Mouse (Mus musculus): ENCODE results near the gene Tdrd12. TPM values are rescaled to one million over a fixed set of nuclear protein-coding genes. Genes with fewer than 3 reads are reported as not detected.

Tdrd12 gene
- 1.1 and 1.5 TPM in 2 replicates for polyA plus RNA-seq (2014; fragmentation: Nextera tagmentation; extraction: Ambion mirVana)

DNA sequence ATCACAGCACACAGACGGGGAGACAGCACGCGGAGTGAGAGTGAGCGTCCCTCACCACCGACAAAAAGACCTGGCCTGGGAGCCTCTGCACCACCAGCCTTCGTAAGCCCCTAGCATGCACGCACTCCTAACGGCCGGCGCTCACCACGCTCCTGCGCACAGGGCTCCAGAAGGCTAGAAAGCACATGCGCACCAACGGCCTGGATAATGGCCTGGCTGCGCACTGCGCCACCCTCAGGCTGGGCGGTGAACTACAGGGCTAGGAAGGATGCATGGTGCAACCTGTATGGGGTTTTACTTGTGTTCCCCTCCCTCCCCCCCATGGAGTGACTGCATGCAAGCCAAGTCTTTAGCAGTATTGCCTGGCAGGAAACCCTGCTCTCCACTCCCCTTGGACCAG lies at the start of gene Tdrd12:
Gene Tdrd12, minus strand, starts transcription at position 184 of the 400 bp plus-strand sequence.
- ATAC-seq (ENCODE audit: insufficient number of reproducible peaks, insufficient read depth, low FRiP score, low read depth): no peak
- 79% methylated on average over 17 of the region's 17 CpGs for WGBS

GRCm38 (mm10) chr7:35586906-35587445 lies 49.4 kb upstream of the Tdrd12 start:
- H3K4me3 ChIP-seq (ENCODE audit: control insufficient read depth in 1 of 2, insufficient read depth in 1 of 2, low read depth in 1 of 2, low read length in 2 of 2): peak overlapping the region; percentile 85 to 87
- H3K4me1 ChIP-seq (ENCODE audit: control insufficient read depth in 2 of 2, insufficient read depth in 2 of 2, low read length in 2 of 2): peaks cover 9 to 17% of the 10 kb centered on the region in 2 experiments
- no peak for ATAC-seq (ENCODE audit: insufficient number of reproducible peaks, insufficient read depth, low FRiP score, low read depth)
- WGBS: 20% methylated on average over 15 of the region's 15 CpGs
- H3K9me3 ChIP-seq (ENCODE audit: control insufficient read depth, low read length): no peaks in the 10 kb centered on the region
- no peak overlapping the region for H3K27ac ChIP-seq (replicated peaks in 1 of 2; ENCODE audit: control insufficient read depth in 1 of 2, insufficient read depth in 1 of 2, low read depth in 2 of 2, low read length in 2 of 2)
- peaks cover 7% of the 10 kb centered on the region for H3K36me3 ChIP-seq (ENCODE audit: control insufficient read depth, insufficient read depth, low read length)
- peak overlapping the region; percentile 100 for H3K4me2 ChIP-seq (ENCODE audit: low read length)
- peaks cover 26% of the 10 kb centered on the region for H3K27me3 ChIP-seq (ENCODE audit: control insufficient read depth, insufficient read depth, low read length)
- H3K9ac ChIP-seq (ENCODE audit: low read length): peak overlapping the region; percentile 84

More for the DNA sequence above, at the start of gene Tdrd12:
- Histone ChIP-seq H3K9ac (ENCODE audit: low read length) (no peak within 1 kb of the TSS), H3K36me3 (ENCODE audit: control insufficient read depth, insufficient read depth, low read length) (no peaks in the 10 kb centered on the region), H3K9me3 (ENCODE audit: control insufficient read depth, low read length) (no peaks in the 10 kb centered on the region), H3K27ac (replicated peaks in 1 of 2; ENCODE audit: control insufficient read depth in 1 of 2, insufficient read depth in 1 of 2, low read depth in 2 of 2, low read length in 2 of 2) (no peak within 1 kb of the TSS), H3K4me3 (ENCODE audit: control insufficient read depth in 1 of 2, insufficient read depth in 1 of 2, low read depth in 1 of 2, low read length in 2 of 2) (no peak within 1 kb of the TSS), H3K27me3 (ENCODE audit: control insufficient read depth, insufficient read depth, low read length) (no peaks in the 10 kb centered on the region), H3K4me1 (ENCODE audit: control insufficient read depth in 2 of 2, insufficient read depth in 2 of 2, low read length in 2 of 2) (no peaks in the 10 kb centered on the region), H3K4me2 (ENCODE audit: low read length) (no peak within 1 kb of the TSS)

- peak within 1 kb of the TSS; percentile 100 for H3K4me2 ChIP-seq (ENCODE audit: low read length)
- peak within 1 kb of the TSS; percentile 84 for H3K9ac ChIP-seq (ENCODE audit: low read length)
- H3K4me3 ChIP-seq (ENCODE audit: control insufficient read depth in 1 of 2, insufficient read depth in 1 of 2, low read depth in 1 of 2, low read length in 2 of 2): peak within 1 kb of the TSS; percentile 85 to 87
- no peaks in the 10 kb centered on the region for H3K9me3 ChIP-seq (ENCODE audit: control insufficient read depth, low read length)
- under 1% methylated on average over 49 of the region's 49 CpGs for WGBS
- ATAC-seq (ENCODE audit: insufficient number of reproducible peaks, insufficient read depth, low FRiP score, low read depth): peak; percentile 97
- H3K4me1 ChIP-seq (ENCODE audit: control insufficient read depth in 2 of 2, insufficient read depth in 2 of 2, low read length in 2 of 2): peaks cover 9 to 17% of the 10 kb centered on the region in 2 experiments
- no peaks in the 10 kb centered on the region for H3K36me3 ChIP-seq (ENCODE audit: control insufficient read depth, insufficient read depth, low read length)
- H3K27me3 ChIP-seq (ENCODE audit: control insufficient read depth, insufficient read depth, low read length): peaks cover 26% of the 10 kb centered on the region
- peak within 1 kb of the TSS; percentile 23 to 70; a peak in 2 of 4 replicates for H3K27ac ChIP-seq (replicated peaks in 1 of 2; ENCODE audit: control insufficient read depth in 1 of 2, insufficient read depth in 1 of 2, low read depth in 2 of 2, low read length in 2 of 2)
Measured at GRCm38 (mm10) chr7:35586055-35586905, 48.7 kb upstream of the Tdrd12 start, which contains the start of gene Ankrd27. Ankrd27 (plus strand) TSS chr7:35586244.

DNA sequence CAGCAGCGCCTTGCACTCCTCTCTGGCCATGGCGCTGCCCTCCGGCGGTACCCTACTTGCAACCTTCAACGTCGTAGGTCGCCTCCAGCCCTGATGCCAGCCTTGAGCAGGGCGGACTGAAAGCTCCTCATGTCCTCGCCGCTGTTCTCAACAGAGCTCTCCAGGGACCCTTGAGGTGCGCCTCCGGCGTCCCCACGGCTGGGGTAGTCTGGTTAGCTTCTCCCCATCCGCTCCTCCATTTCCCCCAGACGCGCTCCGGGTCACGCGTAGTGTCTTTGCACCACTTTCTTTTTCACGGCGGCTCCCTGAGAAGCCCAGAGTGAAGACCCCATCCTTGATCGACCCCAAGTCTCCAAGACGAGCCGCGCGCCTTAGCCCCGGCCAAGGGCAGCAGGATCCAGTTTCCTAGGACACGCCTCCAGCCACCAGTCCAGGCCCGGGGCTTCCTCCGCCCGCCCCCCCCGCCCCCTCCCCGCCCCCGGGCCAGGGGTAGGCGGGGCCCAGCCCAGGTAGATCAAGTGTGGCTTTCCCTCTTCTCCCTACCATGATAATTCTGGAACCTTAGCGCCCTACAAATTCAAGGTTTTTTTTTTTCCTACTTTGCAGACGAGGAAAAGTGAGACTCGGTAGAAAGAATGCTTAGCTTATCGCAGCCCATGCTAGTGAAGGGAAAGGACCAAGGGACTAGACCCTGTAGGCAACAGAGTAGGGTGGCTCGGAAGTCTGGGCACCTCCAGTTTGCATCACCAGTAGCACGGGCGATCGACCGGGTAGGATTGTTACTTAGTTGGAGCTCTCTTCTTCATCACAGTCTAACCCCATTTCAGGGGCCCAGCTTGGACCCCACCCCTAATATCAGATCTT lies 47.9 kb upstream of the Tdrd12 start, which contains the start of gene Rgs9bp:
Gene Rgs9bp, minus strand, starts transcription at position 392 of the 864 bp plus-strand sequence.
- Histone ChIP-seq H3K9me3 (ENCODE audit: control insufficient read depth, low read length) (no peaks in the 10 kb centered on the region), H3K4me2 (ENCODE audit: low read length) (peak within 1 kb of the TSS; percentile 100), H3K27me3 (ENCODE audit: control insufficient read depth, insufficient read depth, low read length) (peaks cover 26% of the 10 kb centered on the region), H3K9ac (ENCODE audit: low read length) (peak within 1 kb of the TSS; percentile 84), H3K4me3 (ENCODE audit: control insufficient read depth in 1 of 2, insufficient read depth in 1 of 2, low read depth in 1 of 2, low read length in 2 of 2) (peak within 1 kb of the TSS; percentile 85 to 87), H3K27ac (replicated peaks in 1 of 2; ENCODE audit: control insufficient read depth in 1 of 2, insufficient read depth in 1 of 2, low read depth in 2 of 2, low read length in 2 of 2) (peak within 1 kb of the TSS; percentile 23 to 70; a peak in 2 of 4 replicates), H3K36me3 (ENCODE audit: control insufficient read depth, insufficient read depth, low read length) (no peaks in the 10 kb centered on the region), H3K4me1 (ENCODE audit: control insufficient read depth in 2 of 2, insufficient read depth in 2 of 2, low read length in 2 of 2) (peaks cover 9 to 17% of the 10 kb centered on the region in 2 experiments)
- WGBS: under 1% methylated on average over 45 of the region's 45 CpGs
- ATAC-seq (ENCODE audit: insufficient number of reproducible peaks, insufficient read depth, low FRiP score, low read depth): peak; percentile 75

- H3K4me1 ChIP-seq (ENCODE audit: control insufficient read depth in 2 of 2, insufficient read depth in 2 of 2, low read length in 2 of 2): peaks cover 9 to 17% of the 10 kb centered on the region in 2 experiments
- no peak overlapping the region for H3K27ac ChIP-seq (replicated peaks in 1 of 2; ENCODE audit: control insufficient read depth in 1 of 2, insufficient read depth in 1 of 2, low read depth in 2 of 2, low read length in 2 of 2)
- H3K9me3 ChIP-seq (ENCODE audit: control insufficient read depth, low read length): no peaks in the 10 kb centered on the region
- H3K9ac ChIP-seq (ENCODE audit: low read length): peak overlapping the region; percentile 68
- peak overlapping the region; percentile 52 to 87 for H3K4me3 ChIP-seq (ENCODE audit: control insufficient read depth in 1 of 2, insufficient read depth in 1 of 2, low read depth in 1 of 2, low read length in 2 of 2)
- H3K36me3 ChIP-seq (ENCODE audit: control insufficient read depth, insufficient read depth, low read length): no peaks in the 10 kb centered on the region
- peak overlapping the region; percentile 100 for H3K4me2 ChIP-seq (ENCODE audit: low read length)
- WGBS: under 1% methylated on average over 50 of the region's 50 CpGs
- peaks cover 26% of the 10 kb centered on the region for H3K27me3 ChIP-seq (ENCODE audit: control insufficient read depth, insufficient read depth, low read length)
- no peak for ATAC-seq (ENCODE audit: insufficient number of reproducible peaks, insufficient read depth, low FRiP score, low read depth)
Measured at GRCm38 (mm10) chr7:35584786-35585190, 47.2 kb upstream of the Tdrd12 start.

DNA sequence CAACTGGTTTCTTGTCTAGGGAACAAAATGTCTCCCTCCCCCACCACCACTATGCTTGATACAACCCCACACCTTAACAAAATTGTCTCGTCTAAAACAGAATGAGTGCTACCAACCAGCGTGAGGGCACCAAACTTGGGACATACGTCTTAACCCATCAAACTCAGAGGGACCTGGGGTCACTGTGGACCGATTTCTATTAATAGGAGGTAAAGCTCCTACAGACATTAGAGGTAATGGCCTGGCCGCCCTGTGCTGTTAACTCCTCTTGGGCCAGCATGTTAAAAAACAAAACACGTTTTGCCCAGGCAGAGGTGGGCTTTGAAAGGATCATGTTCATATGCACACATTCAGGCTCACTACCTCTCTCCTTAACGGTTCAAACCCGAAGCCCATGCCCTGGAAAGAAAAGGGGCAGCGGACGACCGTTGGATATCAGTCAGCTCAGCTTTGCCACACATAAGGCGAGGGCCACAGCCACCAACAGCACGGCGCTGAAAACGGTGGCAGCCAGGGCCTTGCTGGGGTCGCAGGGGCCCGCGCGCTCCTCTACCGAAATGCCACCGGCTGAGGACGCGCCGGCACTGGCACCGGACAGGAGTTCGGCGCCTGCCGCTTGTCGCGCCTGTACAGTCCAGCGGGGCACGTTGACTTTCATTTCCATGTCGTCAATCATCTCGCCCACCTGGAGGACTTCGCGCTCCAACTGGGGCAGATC lies 46.7 kb upstream of the Tdrd12 start:
- H3K4me3 ChIP-seq (ENCODE audit: control insufficient read depth in 1 of 2, insufficient read depth in 1 of 2, low read depth in 1 of 2, low read length in 2 of 2): peak overlapping the region; percentile 52 to 87
- ATAC-seq (ENCODE audit: insufficient number of reproducible peaks, insufficient read depth, low FRiP score, low read depth): no peak
- no peaks in the 10 kb centered on the region for H3K9me3 ChIP-seq (ENCODE audit: control insufficient read depth, low read length)
- WGBS: 4% methylated on average over 36 of the region's 36 CpGs
- peak overlapping the region; percentile 100 for H3K4me2 ChIP-seq (ENCODE audit: low read length)
- H3K27ac ChIP-seq (replicated peaks in 1 of 2; ENCODE audit: control insufficient read depth in 1 of 2, insufficient read depth in 1 of 2, low read depth in 2 of 2, low read length in 2 of 2): no peak overlapping the region
- peaks cover 9 to 17% of the 10 kb centered on the region in 2 experiments for H3K4me1 ChIP-seq (ENCODE audit: control insufficient read depth in 2 of 2, insufficient read depth in 2 of 2, low read length in 2 of 2)
- H3K9ac ChIP-seq (ENCODE audit: low read length): peak overlapping the region; percentile 68
- peaks cover 26% of the 10 kb centered on the region for H3K27me3 ChIP-seq (ENCODE audit: control insufficient read depth, insufficient read depth, low read length)
- H3K36me3 ChIP-seq (ENCODE audit: control insufficient read depth, insufficient read depth, low read length): no peaks in the 10 kb centered on the region
